Mouse (Mus musculus) adrenal gland, postnatal 0 days (tissue): ENCODE measurements around the gene Gfer. TPM values are rescaled to one million over a fixed set of nuclear protein-coding genes. Genes with fewer than 3 reads are reported as not detected.

Experiments used
- polyA plus RNA-seq: library from polyadenylated mRNA; unstranded; fragments of >200 nt; fragmentation: Nextera tagmentation; extraction: Ambion mirVana; gene quantifications from 2 replicates; pipeline ENCODE4 v1.2.1, GENCODE M21; 2015

Gfer gene
- polyA plus RNA-seq, result 36.3 and 36.6 TPM in 2 replicates

GRCm38 (mm10) chr17:24696011-24696697 is at the start of gene Gfer, which contains the start of gene Noxo1:
Gfer (minus strand) TSS chr17:24696156.
Noxo1 (plus strand) TSS chr17:24696234.

GRCm38 (mm10) chr17:24736330-24737051 is 40.5 kb upstream of the Gfer start, which contains the start of gene Msrb1:
Msrb1 (plus strand) TSS chr17:24736642.

GRCm38 (mm10) chr17:24727618-24728017 is 31.7 kb upstream of the Gfer start, which contains the start of gene Rpl3l:
Rpl3l (plus strand) TSS chr17:24727820.

GRCm38 (mm10) chr17:24724184-24724583 is 28.2 kb upstream of the Gfer start, which contains the start of gene Ndufb10:
Ndufb10 (minus strand) TSS chr17:24724478.

GRCm38 (mm10) chr17:24717943-24718342 is 22.0 kb upstream of the Gfer start, which contains the start of the genes Rnf151 and Rps2:
Rnf151 (minus strand) TSS chr17:24718063.
Rps2 (plus strand) TSS chr17:24718116.

GRCm38 (mm10) chr17:24706982-24707800 is 11.2 kb upstream of the Gfer start, which contains the start of gene Tbl3:
Tbl3 (minus strand) TSS chr17:24707660.

GRCm38 (mm10) chr17:24689251-24690081 is 6.5 kb downstream of the Gfer start, which contains the start of gene Syngr3:
Syngr3 (minus strand) TSS chr17:24689955.

GRCm38 (mm10) chr17:24669545-24670245 is 26.3 kb downstream of the Gfer start, which contains the start of gene Zfp598:
Zfp598 (plus strand) TSS chr17:24669687.

GRCm38 (mm10) chr17:24658017-24658758 is 37.8 kb downstream of the Gfer start, which contains the start of gene Npw:
Npw (minus strand) TSS chr17:24658457.

GRCm38 (mm10) chr17:24650070-24650616 is 45.8 kb downstream of the Gfer start, which contains the start of gene Slc9a3r2:
Slc9a3r2 (minus strand) TSS chr17:24650327.

Other genes starting within 250 kb of the Gfer start
- 19.6 and 21.0 TPM in 2 replicates for gene E4f1, start 225.8 kb downstream of the Gfer start, polyA plus RNA-seq
- 63.5 and 100 TPM in 2 replicates for gene Pgp, start 225.8 kb downstream of the Gfer start, polyA plus RNA-seq
- gene Bricd5, start 222.3 kb downstream of the Gfer start, polyA plus RNA-seq, result 0.18 TPM in 1 of 2 replicates, not detected in the other
- gene Mlst8, start 217.1 kb downstream of the Gfer start, polyA plus RNA-seq, result 9.9 and 17.7 TPM in 2 replicates
- 7.2 and 10.6 TPM in 2 replicates for gene Caskin1, start 207.6 kb downstream of the Gfer start, polyA plus RNA-seq
- 37.0 and 46.7 TPM in 2 replicates for gene Traf7, start 168.2 kb downstream of the Gfer start, polyA plus RNA-seq
- gene Rab26, start 161.9 kb downstream of the Gfer start, polyA plus RNA-seq, result 1.3 and 1.8 TPM in 2 replicates
- gene Pkd1, start 146.3 kb downstream of the Gfer start, polyA plus RNA-seq, result 16.5 and 20.0 TPM in 2 replicates
- 20.9 and 23.8 TPM in 2 replicates for gene Tsc2, start 63.5 kb downstream of the Gfer start, polyA plus RNA-seq
- 13.6 and 14.1 TPM in 2 replicates for gene Nthl1, start 63.5 kb downstream of the Gfer start, polyA plus RNA-seq
- gene Slc9a3r2, start 45.8 kb downstream of the Gfer start, polyA plus RNA-seq, result 61.7 and 66.2 TPM in 2 replicates
- not detected in 2 replicates for gene Npw, start 37.7 kb downstream of the Gfer start, polyA plus RNA-seq
- 11.8 and 14.9 TPM in 2 replicates for gene Zfp598, start 26.5 kb downstream of the Gfer start, polyA plus RNA-seq
- 14.5 and 51.8 TPM in 2 replicates for gene Syngr3, start 6.2 kb downstream of the Gfer start, polyA plus RNA-seq
- gene Noxo1, start 78 bp upstream of the Gfer start, polyA plus RNA-seq, result 1.6 and 2.0 TPM in 2 replicates
- gene Tbl3, start 11.5 kb upstream of the Gfer start, polyA plus RNA-seq, result 21.3 and 34.2 TPM in 2 replicates
- gene Rnf151, start 21.9 kb upstream of the Gfer start, polyA plus RNA-seq, result not detected in 2 replicates
- 872 and 948 TPM in 2 replicates for gene Rps2, start 22.0 kb upstream of the Gfer start, polyA plus RNA-seq
- gene Ndufb10, start 28.3 kb upstream of the Gfer start, polyA plus RNA-seq, result 222 and 254 TPM in 2 replicates
- gene Rpl3l, start 31.7 kb upstream of the Gfer start, polyA plus RNA-seq, result 0.46 and 0.58 TPM in 2 replicates
- gene Msrb1, start 40.5 kb upstream of the Gfer start, polyA plus RNA-seq, result 47.7 and 55.8 TPM in 2 replicates
- gene Hs3st6, start 56.8 kb upstream of the Gfer start, polyA plus RNA-seq, result 4.2 and 12.5 TPM in 2 replicates
- 1.0 and 1.3 TPM in 2 replicates for gene Meiob, start 108.1 kb upstream of the Gfer start, polyA plus RNA-seq
- 56.0 and 73.6 TPM in 2 replicates for gene Hagh, start 144.0 kb upstream of the Gfer start, polyA plus RNA-seq
- 19.9 and 26.7 TPM in 2 replicates for gene Fahd1, start 154.2 kb upstream of the Gfer start, polyA plus RNA-seq
- 0.32 and 0.88 TPM in 2 replicates for gene Igfals, start 169.8 kb upstream of the Gfer start, polyA plus RNA-seq
- 47.2 and 66.1 TPM in 2 replicates for gene Nubp2, start 190.2 kb upstream of the Gfer start, polyA plus RNA-seq
- 35.1 and 41.0 TPM in 2 replicates for gene Spsb3, start 190.5 kb upstream of the Gfer start, polyA plus RNA-seq
- 23.7 and 39.5 TPM in 2 replicates for gene Eme2, start 198.9 kb upstream of the Gfer start, polyA plus RNA-seq
- gene Mrps34, start 199.0 kb upstream of the Gfer start, polyA plus RNA-seq, result 124 and 213 TPM in 2 replicates
- 122 and 135 TPM in 2 replicates for gene Nme3, start 200.3 kb upstream of the Gfer start, polyA plus RNA-seq
- 22.8 and 25.6 TPM in 2 replicates for gene Mapk8ip3, start 240.8 kb upstream of the Gfer start, polyA plus RNA-seq